Mouse (Mus musculus) embryo, embryonic 10.5 days (tissue): Measurements from ENCODE around the gene Atg14.
"Not testable (repeated sequence)": the region's sequence is repeated elsewhere in the genome, so short reads cannot be mapped to it uniquely, and the experiment has no call there.

Experiments
- DNase-seq: peaks from one replicate; pipeline ENCODE4 v3.0.0-alpha.2; 2015; ENCODE audit warnings: low spot score

The Atg14 gene

GRCm38 (mm10) chr14:47544286-47544685, 26.2 kb downstream of the Atg14 start:
- no peak for DNase-seq

DNA sequence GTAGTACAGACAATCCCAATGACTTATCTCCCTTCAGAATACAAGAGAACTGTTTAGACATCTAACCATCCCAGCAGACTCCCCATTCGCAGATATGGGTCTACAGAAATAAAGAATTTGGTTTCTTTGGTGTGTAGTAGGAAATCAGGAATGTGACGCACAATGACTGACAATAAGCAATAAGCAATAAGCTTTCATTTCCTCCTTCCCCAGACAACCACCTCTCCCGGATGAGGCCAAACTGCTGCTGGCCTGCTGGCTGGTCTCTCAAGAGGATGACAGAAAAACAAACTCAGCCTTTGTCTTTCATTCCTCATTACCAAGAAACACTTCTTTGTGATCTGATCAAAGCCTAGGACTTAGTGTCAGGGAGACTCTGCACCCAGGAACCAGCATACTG, 28.2 kb downstream of the Atg14 start:
- no peak for DNase-seq

- DNase-seq = no peak
These were observed 29.0 kb downstream of the Atg14 start for GRCm38 (mm10) chr14:47541325-47541948.

GRCm38 (mm10) chr14:47535096-47535495, 35.4 kb downstream of the Atg14 start:
- DNase-seq = no peak

GRCm38 (mm10) chr14:47534176-47534525, 36.3 kb downstream of the Atg14 start:
- no peak for DNase-seq

- DNase-seq = peak; percentile 83
These were observed 36.9 kb downstream of the Atg14 start for GRCm38 (mm10) chr14:47533365-47534175.

GRCm38 (mm10) chr14:47532496-47532895, 38.0 kb downstream of the Atg14 start:
- DNase-seq = no peak

GRCm38 (mm10) chr14:47529592-47529991, 40.9 kb downstream of the Atg14 start:
- not testable (repeated sequence) for DNase-seq

DNA sequence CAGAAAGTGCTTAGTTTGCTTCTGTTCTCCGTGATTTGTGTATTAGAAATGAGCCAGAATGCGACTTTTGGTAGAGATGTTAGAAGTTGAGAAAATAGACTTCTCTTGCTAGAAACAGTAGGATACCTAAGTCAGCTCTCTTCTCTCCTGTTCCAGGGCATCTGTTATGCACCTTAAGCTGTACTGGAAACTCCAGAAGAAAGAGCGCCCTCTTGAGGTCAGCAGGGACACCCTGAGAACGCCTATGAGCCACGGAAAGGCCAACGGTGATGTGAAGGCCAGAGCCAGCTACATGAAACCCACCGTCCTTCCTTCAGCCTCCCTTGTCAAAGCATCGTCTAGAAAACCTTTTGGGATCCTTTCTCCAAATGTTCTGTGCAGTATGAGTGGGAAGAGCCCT, 41.4 kb downstream of the Atg14 start:
- DNase-seq = peak; percentile 85

GRCm38 (mm10) chr14:47528293-47528692, 42.2 kb downstream of the Atg14 start:
- DNase-seq = no peak

GRCm38 (mm10) chr14:47527833-47528232, 42.6 kb downstream of the Atg14 start:
- no peak for DNase-seq

DNA sequence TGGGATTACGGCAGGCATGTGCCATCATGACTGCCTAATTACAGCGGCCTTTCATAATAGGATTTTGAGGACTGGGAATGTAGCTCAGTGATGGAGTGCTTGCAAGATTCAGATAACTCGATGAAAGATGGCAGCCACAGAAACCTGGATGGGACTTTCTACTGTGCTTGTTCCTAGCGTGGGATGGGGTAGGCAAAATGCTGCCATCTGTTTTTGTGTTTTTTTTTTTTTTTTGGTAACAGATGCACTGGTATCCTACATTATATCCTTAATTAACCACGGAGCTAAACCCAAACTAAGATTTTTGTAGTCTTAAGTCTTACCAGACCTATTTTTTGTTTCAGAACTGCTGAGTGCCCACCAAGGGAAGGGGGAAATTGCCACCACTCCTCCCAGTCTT, 44.6 kb downstream of the Atg14 start:
- no peak for DNase-seq

DNA sequence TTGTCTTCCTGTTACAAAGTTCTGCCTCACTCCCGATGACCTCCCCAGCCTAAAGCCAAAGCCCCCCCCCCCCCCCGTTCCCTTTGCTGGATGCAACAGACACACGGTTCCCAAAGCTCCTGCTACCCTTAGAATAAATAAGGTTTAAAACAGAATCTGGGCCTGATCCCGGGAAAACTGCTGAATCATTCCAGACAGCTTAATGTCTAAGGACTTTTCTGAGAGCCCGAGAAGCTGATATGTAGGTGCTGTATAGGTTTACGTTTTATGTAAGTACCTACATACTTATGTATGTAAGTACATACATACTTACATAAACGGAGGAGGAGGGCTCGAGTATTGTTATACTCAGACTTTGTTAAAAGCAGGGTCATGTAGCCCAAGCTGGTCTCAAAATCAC, 45.1 kb downstream of the Atg14 start:
- no peak for DNase-seq

DNA sequence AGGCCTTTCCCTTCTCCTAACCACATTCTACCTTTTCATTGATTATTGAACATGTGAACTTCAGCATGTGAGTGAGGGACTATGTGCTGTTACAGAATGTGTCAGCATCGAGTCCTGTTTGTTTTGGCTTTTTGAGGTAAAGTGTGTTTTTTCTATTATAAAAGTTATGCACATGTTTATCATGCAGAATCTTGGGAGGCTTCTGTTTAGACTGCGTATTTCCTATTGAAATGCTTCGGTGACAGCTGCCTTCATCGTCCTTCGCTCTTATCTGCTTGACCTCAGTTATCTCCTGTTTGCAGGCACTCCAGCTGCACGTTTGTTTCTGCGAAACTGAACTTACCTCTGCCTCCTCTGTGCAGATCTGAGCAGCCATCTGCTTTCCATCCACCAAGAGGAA, 48.1 kb downstream of the Atg14 start:
- no peak for DNase-seq

- no peak for DNase-seq
These were observed 48.8 kb downstream of the Atg14 start for GRCm38 (mm10) chr14:47521609-47522008.

DNA sequence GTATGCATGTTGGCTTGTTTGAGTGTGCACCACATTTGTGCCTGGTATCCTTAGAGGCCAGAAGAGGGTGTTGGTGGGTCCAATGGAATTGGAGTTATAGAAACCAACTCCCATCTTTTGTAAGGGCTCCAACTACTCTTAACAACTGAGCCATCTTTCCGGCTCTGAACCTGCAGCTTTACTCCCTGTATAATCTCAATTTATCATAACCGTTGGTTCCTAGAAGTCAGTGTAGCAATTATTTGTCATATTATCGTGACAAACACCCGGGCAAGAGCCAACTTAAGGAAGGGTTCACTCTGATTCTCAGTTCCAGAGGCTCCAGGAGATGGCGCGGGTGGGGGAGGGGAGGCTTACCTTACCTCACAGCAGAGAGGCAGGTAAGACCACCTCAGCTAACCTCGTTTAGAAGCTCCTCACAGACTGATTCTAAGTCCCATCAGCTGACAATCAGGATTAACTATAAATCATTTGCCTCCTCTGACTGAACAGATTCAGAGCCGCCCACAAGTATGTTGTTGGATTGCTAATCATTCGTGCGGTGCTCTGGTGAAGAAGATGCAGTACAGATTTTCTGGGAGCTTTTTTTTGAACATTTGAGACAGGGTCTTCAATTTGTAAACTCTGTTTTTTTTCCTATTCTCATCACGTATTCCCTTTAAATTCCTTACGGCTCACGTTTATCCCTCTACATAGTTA, 49.5 kb downstream of the Atg14 start:
- DNase-seq = no peak

DNA sequence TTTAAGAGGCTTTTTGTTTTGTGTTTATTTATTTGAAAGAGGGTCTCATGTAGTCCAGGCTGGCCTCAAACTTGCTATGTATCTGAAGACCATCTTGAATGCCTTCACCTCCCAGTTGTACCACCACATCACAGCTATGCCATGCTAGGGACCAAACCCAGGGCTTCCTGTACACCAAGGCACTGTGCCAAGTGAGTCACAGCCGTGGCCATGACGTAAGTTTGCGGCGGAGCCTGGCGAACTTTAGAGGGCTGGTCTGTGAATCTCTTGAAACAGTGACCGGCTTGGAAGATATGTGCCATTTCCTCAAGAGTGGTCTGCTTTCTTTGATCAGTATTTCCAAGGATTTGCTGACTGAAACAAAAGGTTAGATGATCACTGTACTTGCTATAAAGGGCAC, 51.8 kb downstream of the Atg14 start:
- no peak for DNase-seq

DNA sequence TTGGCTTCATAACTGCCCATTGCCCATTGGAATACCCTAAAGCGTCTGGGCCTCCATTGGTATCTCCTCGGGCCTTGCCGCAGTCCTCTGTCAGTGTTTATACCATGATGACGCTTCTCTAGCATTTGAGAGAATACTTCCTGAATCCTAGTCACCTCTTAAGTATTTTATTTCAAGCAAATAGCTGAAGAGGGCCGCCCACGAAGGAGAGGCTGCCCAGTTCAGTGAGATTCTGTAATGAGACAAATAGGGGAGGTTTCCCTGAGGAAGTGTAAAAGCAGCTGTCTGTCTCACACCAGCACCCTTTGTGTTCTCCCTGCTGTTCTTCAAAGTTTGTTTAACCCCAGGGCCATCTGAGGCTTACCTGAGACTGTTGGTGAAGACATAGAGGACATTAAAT, 53.7 kb downstream of the Atg14 start:
- DNase-seq = no peak

DNA sequence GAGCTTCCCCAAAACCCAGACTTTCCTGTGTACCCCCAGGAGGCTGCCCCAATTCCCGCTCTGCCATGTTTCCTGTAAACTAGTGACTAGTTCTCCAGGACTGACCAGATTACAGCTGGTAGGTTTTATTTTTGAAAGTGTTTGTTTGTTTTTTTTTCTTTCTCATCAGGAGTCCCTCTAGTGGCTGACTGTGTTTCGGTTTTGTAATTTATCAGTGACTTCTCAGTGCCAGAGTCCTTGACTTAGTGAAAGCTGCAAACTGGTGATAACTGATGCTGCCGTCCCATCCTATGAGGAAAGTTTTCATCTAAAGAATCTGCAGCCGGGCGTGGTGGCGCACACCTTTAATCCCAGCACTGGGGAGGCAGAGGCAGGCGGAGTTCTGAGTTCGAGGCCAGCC, 54.8 kb downstream of the Atg14 start:
- no peak for DNase-seq

GRCm38 (mm10) chr14:47514816-47515453, 55.5 kb downstream of the Atg14 start:
- peak; percentile 16 for DNase-seq

GRCm38 (mm10) chr14:47513606-47514005, 56.8 kb downstream of the Atg14 start:
- DNase-seq = no peak

- no peak for DNase-seq
These were observed 60.2 kb downstream of the Atg14 start for GRCm38 (mm10) chr14:47510244-47510643.

DNA sequence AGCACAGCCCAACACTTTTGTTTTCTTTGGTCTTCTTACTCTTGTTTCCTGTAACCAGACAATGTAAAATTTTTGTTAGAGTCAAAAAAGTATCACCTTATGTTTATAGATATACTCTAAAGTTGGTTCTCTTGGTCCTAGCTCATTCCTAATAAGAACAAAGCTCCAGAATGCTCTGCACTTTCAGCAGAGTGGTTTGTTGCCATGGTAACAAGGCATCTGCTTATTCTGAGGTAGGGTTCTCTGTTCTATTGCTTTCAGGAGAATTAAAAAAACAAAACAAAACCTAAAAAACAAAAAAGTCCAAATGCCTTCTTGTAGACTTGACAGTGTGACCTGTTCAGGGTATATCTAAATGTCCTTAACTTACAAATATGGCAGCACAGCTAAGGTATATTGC, 62.4 kb downstream of the Atg14 start:
- DNase-seq = no peak
